Mouse (Mus musculus) left cerebral cortex, postnatal 25 days (tissue): ENCODE data around the gene Arhgef3. TPM values are rescaled to one million over a fixed set of nuclear protein-coding genes. Genes with fewer than 3 reads are reported as not detected.

ENCODE experiments used
- DNase-seq, 2 experiments: peaks; one replicate each; pipeline ENCODE4 v3.0.0; 2022; ENCODE audit warnings: low spot score in 2 of 2, mixed read lengths in 1 of 2
- intact Hi-C: fragments of 180-260 bp; cut with DNase I; formaldehyde crosslinking; loops from one replicate; pipeline ENCODE4 v1.15.1; 2025
- total RNA-seq, 2 experiments: library from RNA; stranded (reverse); gene quantifications; 2 replicates each; pipeline ENCODE4 v1.2.3; 2021

The Arhgef3 gene
- total RNA-seq, 2 experiments from 2014 or later, result 61.9 to 62.2 TPM

- intact Hi-C loops, result no loop called here
- no peak for DNase-seq
These were observed 213.2 kb downstream of the Arhgef3 start for GRCm38 (mm10) chr14:27327862-27328261.

GRCm38 (mm10) chr14:27328952-27329351, 214.3 kb downstream of the Arhgef3 start:
- intact Hi-C loops, result no loop called here
- DNase-seq, result no peak

DNA sequence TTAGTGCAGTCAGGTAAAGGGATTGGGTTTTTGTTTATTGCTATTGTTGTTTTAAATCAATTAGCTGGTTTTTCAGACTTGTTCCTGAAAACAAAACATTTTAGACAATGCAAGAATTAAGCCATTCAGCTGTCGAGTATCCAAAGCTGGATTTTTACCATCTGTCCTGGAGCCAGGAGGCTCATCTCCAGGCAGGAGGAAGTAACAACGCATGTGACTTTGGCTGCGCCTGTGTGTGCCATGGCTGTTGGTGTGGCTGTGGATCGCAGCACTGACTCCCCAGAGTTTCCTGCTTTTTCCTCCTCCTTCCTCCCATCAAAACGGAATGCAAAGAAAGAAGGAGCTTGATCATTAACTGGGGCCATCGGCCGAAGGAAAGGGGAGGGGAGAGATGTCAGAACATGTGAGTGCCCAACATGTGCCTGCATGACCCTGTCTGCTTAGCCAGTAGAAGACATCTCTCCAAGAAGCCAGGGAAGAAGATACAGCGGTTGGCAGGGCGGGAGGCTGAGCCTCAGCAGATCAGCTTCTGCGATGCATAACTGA, 216.9 kb downstream of the Arhgef3 start:
- DNase-seq, result no peak
- intact Hi-C loops, result no loop called here

DNA sequence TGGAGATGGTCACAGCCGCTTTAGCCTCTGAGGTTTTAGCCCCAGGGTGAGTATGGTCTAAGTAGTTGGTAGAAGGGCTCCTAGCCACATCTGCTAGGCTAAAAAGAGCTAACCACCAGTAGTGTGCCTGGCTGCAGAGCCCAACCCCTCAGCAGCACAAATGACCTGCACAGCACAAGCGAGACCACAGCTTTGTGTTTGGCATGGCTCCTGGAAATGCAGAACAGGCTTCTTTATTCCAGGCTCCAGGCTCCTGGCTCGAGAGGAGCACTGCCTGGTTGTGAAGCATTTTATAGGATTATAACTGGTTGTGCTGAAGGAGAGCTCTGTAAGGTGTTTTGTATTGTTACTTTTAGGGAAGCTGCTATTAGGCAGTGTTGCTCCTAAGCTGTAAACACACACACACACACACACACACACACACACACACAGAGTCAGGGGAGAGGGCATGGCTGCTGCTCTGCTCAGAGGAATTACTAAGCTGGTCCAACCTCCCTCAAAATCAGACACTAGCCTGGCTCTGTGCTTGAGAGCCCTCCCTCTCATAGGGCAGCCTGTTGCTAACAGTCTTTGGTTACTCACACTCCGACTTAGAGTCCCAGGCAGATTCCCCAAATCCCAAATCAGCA, 217.8 kb downstream of the Arhgef3 start:
- DNase-seq, result no peak
- intact Hi-C loops, result no loop called here

DNA sequence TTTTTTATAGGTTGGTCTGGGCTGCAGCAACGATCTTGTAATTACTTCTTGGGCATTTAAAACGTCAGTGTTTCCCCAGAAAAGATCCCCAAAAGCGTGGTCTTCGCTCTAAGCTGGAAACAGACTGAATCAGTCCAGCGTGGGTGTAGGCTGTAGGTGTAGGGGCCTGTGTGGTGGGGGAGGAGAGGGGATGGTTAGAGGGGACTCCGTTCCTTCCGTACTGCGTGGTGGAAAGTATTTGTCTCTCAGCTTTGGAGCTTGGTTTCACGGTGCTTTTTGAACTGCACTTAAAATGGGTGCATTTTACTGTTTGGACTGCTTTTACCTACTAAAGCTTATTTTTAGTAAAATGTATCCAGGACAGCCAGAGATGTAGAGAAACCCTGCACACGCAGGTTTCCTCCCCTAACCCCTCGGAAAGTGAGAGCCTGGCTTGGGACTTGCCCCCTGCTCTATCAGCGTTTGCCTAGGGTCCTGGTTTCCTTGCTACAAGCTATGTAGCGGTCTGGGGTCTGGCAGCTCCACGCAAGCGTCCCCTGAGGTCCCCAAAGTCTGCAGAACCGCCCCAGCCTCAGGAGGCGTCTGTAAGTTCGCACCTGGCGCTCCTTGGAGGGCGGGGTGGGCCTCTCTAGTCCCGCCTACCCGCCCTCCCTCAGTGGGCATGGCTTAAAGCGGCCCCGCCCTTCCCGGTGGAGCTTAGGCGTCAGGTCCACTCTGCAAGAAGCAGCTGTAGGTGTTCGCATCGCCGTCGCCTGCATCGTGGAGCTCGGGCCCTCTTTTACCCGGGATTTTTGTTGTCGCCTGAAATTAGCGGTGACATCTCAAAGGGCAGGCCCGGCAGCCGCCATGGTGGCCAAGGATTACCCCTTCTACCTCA, 220.9 kb downstream of the Arhgef3 start:
- intact Hi-C loops, result loop anchor here (2.0 kb wide), 2 partner anchors 65 to 149 kb away; no protein-coding TSS in a partner anchor
- DNase-seq, result peak; percentile 88 to 95

GRCm38 (mm10) chr14:27336208-27337114, 221.8 kb downstream of the Arhgef3 start:
- DNase-seq, result peak; percentile 45 to 46
- intact Hi-C loops, result loop anchor here (2.0 kb wide), 2 partner anchors 66 to 150 kb away; no protein-coding TSS in a partner anchor

DNA sequence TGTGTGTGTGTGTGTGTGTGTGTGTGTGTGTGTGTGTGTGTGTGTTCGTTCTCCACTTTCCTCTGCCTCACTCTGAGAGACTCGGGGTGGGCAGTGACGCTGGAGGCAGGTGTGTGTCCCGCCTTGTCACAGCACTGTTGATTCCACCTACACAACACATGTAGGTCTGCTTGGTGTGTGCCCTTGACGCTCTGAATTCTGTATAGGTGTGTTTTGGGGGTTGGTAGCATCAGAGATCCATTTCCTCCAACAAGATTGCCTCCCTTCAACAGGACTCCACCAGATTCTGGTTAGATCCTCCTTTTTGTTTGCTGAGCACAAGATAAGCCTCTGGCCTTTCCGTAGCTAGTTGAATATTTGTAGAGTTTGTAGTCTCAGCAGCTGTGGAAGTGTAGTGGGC, 222.5 kb downstream of the Arhgef3 start:
- intact Hi-C loops, result loop anchor here (2.0 kb wide), 2 partner anchors 66 to 150 kb away; no protein-coding TSS in a partner anchor
- DNase-seq, result peak; percentile 19 to 41

GRCm38 (mm10) chr14:27338034-27338708, 223.5 kb downstream of the Arhgef3 start:
- DNase-seq, result peak; percentile 69 to 80

DNA sequence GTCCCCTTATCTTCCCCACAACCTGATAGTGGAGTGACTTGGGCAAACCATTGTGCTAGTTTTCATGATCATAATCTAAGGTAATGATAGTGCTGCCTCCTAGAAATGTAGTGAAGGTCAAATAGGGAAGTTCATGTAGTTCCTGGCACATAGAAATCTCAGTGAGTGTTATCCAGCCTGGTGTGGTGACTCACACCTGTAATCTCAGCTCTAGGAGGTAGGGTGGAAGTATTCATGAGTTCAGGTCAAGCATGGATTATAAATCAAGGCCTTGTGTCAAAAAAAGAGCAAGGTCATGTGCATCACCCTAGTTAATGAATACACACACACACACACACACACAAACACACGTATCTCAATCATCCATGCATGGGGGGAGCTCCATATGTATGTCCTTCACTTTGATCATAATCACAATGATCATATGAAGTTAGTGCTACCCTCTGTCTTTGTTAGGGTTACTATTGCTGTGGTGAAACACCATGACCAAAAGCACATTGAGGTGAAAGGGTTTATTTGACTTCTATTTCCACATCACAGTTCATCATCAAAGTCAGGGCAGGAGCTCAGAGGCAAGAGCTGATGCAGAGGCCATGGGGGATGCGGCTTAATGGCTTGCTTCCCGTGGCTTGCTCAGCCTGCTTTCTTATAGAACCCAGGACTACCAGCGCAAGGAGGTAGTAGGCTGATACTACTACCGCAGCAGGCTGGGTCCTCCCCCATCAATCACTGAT, 226.2 kb downstream of the Arhgef3 start:
- intact Hi-C loops, result no loop called here
- DNase-seq, result no peak

More at GRCm38 (mm10) chr14:27338034-27338708, 223.5 kb downstream of the Arhgef3 start:
- intact Hi-C loops, result loop anchor here (2.0 kb wide), 1 partner anchor 75 kb away; no protein-coding TSS in a partner anchor

DNA sequence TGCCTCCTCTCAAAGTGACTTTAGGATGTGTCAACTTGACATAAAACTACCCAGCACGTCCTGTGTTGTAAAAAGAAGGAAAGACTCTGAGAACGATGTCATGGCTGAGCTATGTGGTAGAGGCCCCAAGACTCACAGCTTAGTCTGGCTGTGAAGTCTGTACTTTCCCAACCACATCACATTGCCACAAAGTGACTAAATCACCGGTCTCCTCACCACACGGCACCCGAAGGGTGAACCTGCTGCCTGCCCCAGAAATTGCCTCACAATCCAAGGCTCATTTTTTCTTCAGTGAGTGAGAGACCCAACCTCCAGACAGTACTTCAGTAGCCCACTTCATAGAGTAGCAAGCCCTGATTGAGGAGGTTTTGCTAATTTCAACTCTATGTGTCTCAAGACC, 226.8 kb downstream of the Arhgef3 start:
- intact Hi-C loops, result no loop called here
- no peak for DNase-seq

DNA sequence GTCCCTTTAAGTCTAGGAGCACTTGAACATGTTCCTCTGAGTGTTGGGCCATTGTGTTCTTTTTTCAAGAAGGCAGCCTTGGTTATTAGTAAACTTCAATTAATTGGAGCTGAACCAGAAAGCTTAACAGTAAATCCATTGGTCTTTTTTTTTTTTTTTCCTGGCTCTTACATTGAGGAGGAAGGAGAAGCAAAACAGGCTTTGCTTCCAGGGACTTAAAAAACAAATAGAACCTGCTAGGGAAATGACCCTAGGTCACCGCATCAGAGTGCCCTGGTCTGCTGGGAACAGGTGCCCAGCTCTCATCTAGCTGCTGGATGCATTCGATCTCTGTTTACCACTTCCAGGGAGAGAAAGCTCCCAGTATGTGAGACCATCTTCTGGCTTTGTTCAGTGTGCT, 227.8 kb downstream of the Arhgef3 start:
- DNase-seq, result no peak
- intact Hi-C loops, result no loop called here

DNA sequence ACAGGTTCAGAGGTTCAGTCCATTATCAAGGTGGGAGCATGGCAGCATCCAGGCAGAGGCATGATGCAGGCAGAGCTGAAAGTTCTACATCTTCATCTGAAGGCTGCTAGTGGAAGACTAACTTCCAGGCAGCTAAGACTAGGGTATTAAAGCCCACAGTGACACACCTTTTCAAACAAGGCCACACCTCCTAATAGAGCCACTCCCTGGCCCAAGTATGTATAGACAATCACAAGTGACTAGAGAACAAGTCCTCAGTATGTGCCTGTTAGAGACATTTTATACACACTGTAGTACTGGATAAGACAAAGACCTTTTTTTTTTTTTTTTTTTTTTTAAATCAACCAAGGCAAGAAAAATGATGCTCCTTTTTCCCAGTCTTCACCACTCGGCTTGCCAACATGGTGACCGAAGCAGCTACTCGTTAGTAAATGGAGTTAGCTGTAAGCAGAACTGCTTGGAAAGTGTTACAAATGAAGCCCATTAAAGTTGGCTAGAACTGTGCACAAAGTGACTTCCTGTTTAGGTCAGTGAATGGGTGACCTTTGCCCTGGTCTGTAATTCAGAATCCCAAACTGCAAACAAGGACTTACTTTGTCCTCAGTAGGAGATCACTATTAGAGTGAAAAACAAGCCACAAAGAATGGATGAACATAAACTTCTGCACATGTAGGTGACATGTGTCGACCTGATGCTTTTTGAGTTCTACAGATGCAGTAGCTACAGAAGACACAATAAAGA, 229.7 kb downstream of the Arhgef3 start:
- intact Hi-C loops, result no loop called here
- no peak for DNase-seq

DNA sequence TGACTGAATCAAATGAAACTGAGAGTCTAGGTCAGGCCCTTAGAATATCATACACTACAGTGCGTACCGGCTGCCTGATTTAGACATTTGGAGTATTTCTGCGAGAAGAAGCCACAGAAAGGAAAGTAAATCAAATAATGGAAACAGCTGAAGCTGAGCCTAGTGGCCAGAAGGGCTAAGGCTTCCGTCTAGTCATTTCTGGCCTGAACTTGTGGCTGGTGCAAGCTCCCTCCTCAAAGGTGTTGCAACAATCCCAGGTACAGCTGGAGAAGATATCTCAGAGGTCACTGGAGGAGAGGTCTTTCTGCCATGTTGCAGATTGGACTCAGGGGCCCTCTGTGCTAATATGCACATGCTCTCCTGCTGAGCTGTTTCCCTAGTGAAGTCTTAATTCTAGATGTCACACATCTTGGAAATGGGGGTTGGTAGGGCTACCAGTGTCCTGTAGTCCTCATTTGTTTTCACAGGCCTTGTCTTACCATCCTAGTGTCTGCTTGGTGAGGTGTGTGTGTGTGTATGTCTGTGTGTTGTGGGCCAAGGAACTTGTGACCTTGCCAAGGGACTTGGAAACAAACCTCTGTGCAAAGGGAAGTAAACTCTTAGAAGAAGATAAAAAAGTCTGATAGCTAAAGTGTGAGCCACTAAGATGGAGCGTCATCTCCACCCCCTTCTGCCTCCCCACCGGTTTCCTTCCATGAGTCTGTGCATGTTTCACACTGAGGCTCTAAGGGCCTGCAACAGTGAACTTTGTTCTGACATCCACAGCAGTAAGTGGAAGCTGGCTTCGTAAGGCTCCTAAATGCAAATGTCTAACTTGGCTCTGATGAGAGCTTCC, 230.6 kb downstream of the Arhgef3 start:
- DNase-seq, result no peak
- intact Hi-C loops, result no loop called here

DNA sequence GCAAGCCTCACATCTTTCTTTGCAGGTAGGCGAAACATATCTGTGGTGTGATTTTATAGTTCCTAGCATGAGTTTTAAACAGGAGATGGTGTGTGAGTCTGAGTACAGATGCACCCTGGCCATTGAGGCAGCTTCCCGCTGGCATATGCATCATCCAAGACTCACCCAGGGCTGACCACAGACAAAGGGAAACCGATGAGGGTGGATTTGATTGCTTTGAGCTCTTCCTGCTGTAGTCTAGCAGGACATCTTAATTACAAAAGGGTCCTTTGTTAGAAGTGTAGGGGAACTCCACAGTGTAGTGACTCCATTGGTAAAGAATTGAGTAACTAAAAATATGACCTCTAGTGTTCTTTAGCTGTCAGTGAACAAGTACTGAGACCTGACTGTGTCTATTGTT, 232.5 kb downstream of the Arhgef3 start:
- intact Hi-C loops, result no loop called here
- no peak for DNase-seq

GRCm38 (mm10) chr14:27347666-27348065, 233.0 kb downstream of the Arhgef3 start:
- intact Hi-C loops, result no loop called here
- DNase-seq, result no peak

GRCm38 (mm10) chr14:27348088-27348487, 233.4 kb downstream of the Arhgef3 start:
- no peak for DNase-seq
- intact Hi-C loops, result no loop called here

DNA sequence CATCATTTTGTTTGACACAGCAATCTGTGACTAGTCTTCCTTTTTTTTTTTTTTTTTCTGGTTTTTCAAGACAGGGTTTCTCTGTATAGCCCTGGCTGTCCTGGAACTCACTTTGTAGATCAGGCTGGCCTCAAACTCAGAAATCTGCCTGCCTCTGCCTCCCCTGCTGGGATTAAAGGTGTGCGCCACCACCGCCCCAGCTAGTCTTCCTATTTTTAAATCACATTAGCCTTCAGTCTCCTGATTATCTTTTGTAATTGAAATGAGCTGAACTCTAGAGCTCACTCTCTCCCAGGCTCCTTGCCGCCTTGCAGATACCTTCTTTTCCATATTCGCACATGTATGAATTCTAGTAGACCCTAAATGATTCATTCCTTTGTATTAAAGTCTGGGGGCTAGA, 234.0 kb downstream of the Arhgef3 start:
- intact Hi-C loops, result no loop called here
- no peak for DNase-seq
